Mouse (Mus musculus): Measurements from ENCODE around the gene Cyp46a1. TPM values are rescaled to one million over a fixed set of nuclear protein-coding genes. Genes with fewer than 3 reads are reported as not detected.

Gene Cyp46a1
- total and polyA plus RNA-seq, 3 experiments = not detected

DNA sequence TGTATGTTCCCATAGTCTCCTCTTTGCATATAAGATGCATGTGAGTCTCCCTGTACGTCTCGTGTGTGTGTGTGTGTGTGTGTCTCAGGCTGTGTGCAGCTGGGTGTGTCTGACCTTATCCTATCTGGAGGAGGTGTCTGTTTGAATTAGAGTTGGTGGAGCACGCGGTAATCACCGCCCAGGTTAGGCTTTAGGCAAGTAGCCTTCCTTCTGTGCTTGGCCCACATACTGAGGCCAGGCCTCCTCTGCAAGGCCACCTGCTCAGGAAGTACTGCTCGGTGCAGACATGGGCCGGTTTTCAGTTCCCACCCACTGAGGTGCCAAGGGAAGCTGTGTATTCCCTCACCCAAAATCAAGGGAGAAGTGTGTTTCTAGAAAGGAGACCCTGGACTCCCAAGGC is 31.7 kb downstream of the Cyp46a1 start:
- H3K27me3 ChIP-seq (replicated peaks) = peaks cover 75% of the 10 kb centered on the region
- no peaks in the 10 kb centered on the region for H3K79me2 ChIP-seq (replicated peaks; ENCODE audit: control insufficient read depth, extremely low read depth, insufficient read depth, poor library complexity, severe bottlenecking)
- dilution Hi-C loops (cut with MboI; ENCODE audit: extremely low pct_ligation_motif_present, extremely low pct_unique_long_range_greater_than_20kb, low sequenced_read_pairs) = no loop called here

GRCm38 (mm10) chr12:108367909-108368308 is 33.7 kb downstream of the Cyp46a1 start:
- no peak for DNase-seq (ENCODE audit: extremely low read depth)
- Histone ChIP-seq H3K9ac (ENCODE audit: insufficient read depth, low read depth) (no peak overlapping the region), H3K4me3 (replicated peaks in 1 of 3; ENCODE audit: low read depth in 2 of 3, low read length in 2 of 3, poor library complexity in 1 of 3) (no peak overlapping the region), H3K4me1 (ENCODE audit: control insufficient read depth in 1 of 2, insufficient read depth in 2 of 2) (no peaks in the 10 kb centered on the region), H3K36me3 (replicated peaks in 1 of 2; ENCODE audit: control insufficient read depth in 1 of 2, insufficient read depth in 1 of 2, low read length in 1 of 2) (no peaks in the 10 kb centered on the region), H3K27ac (ENCODE audit: insufficient read depth, low read depth) (no peak overlapping the region), H3K79me2 (replicated peaks; ENCODE audit: control insufficient read depth, extremely low read depth, insufficient read depth, poor library complexity, severe bottlenecking) (no peaks in the 10 kb centered on the region), H3K4me2 (ENCODE audit: insufficient read depth, low read depth, poor library complexity, severe bottlenecking) (no peak overlapping the region), H3K9me3 (replicated peaks; ENCODE audit: low read length) (peaks cover 6% of the 10 kb centered on the region), H3K27me3 (replicated peaks) (peaks cover 79% of the 10 kb centered on the region)
- in situ Hi-C loops (cut with MboI; ENCODE audit: low pct_ligation_motif_present, low pct_unique_long_range_greater_than_20kb, low sequenced_read_pairs) (loop anchor here (10.0 kb wide), 1 partner anchor 127 kb away; no protein-coding TSS in a partner anchor), dilution Hi-C loops (cut with MboI; ENCODE audit: extremely low pct_ligation_motif_present, extremely low pct_unique_long_range_greater_than_20kb, low sequenced_read_pairs) (no loop called here)
- TF ChIP-seq BHLHE40 (IDR thresholded peaks at IDR 0.05; ENCODE audit: low read depth, low read length) (no peak), USF1 (IDR thresholded peaks at IDR 0.05; ENCODE audit: low read depth, low read length) (no peak), MEF2A (IDR thresholded peaks at IDR 0.05; ENCODE audit: borderline replicate concordance, low read depth, low read length) (no peak), MAX (IDR thresholded peaks at IDR 0.05; ENCODE audit: low read length) (no peak), ZC3H11A (IDR thresholded peaks at IDR 0.05; ENCODE audit: low read depth, low read length) (no peak), JUND (conservative IDR thresholded peaks at IDR 0.05; ENCODE audit: low read depth, low read length) (no peak), CTCF (conservative IDR thresholded peaks at IDR 0.05 in 1 of 2, IDR thresholded peaks at IDR 0.05 in 1 of 2; ENCODE audit: low read depth in 2 of 2, low read length in 2 of 2) (no peak), HCFC1 (IDR thresholded peaks at IDR 0.05; ENCODE audit: low read depth, low read length) (no peak), MXI1 (IDR thresholded peaks at IDR 0.05; ENCODE audit: low read depth, low read length) (no peak), ZNF384 (IDR thresholded peaks at IDR 0.05; ENCODE audit: low read depth, low read length) (no peak), CHD1 (IDR thresholded peaks at IDR 0.05; ENCODE audit: low read depth, low read length) (no peak), POLR2AphosphoS2 (IDR thresholded peaks at IDR 0.05; ENCODE audit: low read depth, low read length) (no peak), JUN (IDR thresholded peaks at IDR 0.05; ENCODE audit: insufficient read depth, low read depth, low read length) (no peak), SMC3 (IDR thresholded peaks at IDR 0.05; ENCODE audit: low read depth, low read length) (no peak), PAX5 (IDR thresholded peaks at IDR 0.05; ENCODE audit: low read length) (no peak), GABPA (IDR thresholded peaks at IDR 0.05; ENCODE audit: insufficient replicate concordance, low read depth, low read length) (no peak)

More for the DNA sequence above, 31.7 kb downstream of the Cyp46a1 start:
- Histone ChIP-seq H3K4me3 (replicated peaks in 1 of 3; ENCODE audit: low read depth in 2 of 3, low read length in 2 of 3, poor library complexity in 1 of 3) (no peak overlapping the region), H3K9me3 (replicated peaks; ENCODE audit: low read length) (peaks cover 6% of the 10 kb centered on the region), H3K4me2 (ENCODE audit: insufficient read depth, low read depth, poor library complexity, severe bottlenecking) (no peak overlapping the region), H3K4me1 (ENCODE audit: control insufficient read depth in 1 of 2, insufficient read depth in 2 of 2) (no peaks in the 10 kb centered on the region), H3K36me3 (replicated peaks in 1 of 2; ENCODE audit: control insufficient read depth in 1 of 2, insufficient read depth in 1 of 2, low read length in 1 of 2) (no peaks in the 10 kb centered on the region), H3K9ac (ENCODE audit: insufficient read depth, low read depth) (no peak overlapping the region), H3K27ac (ENCODE audit: insufficient read depth, low read depth) (no peak overlapping the region)
- in situ Hi-C loops (cut with MboI; ENCODE audit: low pct_ligation_motif_present, low pct_unique_long_range_greater_than_20kb, low sequenced_read_pairs) = loop anchor here (10.0 kb wide), 1 partner anchor 129 kb away; no protein-coding TSS in a partner anchor
- no peak for DNase-seq (ENCODE audit: extremely low read depth)
- TF ChIP-seq KAT2A (IDR thresholded peaks at IDR 0.05; ENCODE audit: insufficient replicate concordance, low read length) (no peak), CHD2 (IDR thresholded peaks at IDR 0.05; ENCODE audit: low read length) (no peak), RAD21 (IDR thresholded peaks at IDR 0.05; ENCODE audit: low read depth, low read length) (no peak), POLR2AphosphoS2 (IDR thresholded peaks at IDR 0.05; ENCODE audit: low read depth, low read length) (no peak), POLR2A (IDR thresholded peaks at IDR 0.05; ENCODE audit: low read depth, low read length) (no peak), HCFC1 (IDR thresholded peaks at IDR 0.05; ENCODE audit: low read depth, low read length) (no peak), NRF1 (IDR thresholded peaks at IDR 0.05; ENCODE audit: low read depth, low read length) (no peak), UBTF (IDR thresholded peaks at IDR 0.05; ENCODE audit: low read depth, low read length) (no peak)
